Mouse (Mus musculus): ENCODE measurements around the gene Cdkal1. TPM values are rescaled to one million over a fixed set of nuclear protein-coding genes. Genes with fewer than 3 reads are reported as not detected.

Gene Cdkal1
- polyA plus RNA-seq, 2 experiments = 2.0 to 7.7 TPM

- Histone ChIP-seq H3K9ac (replicated peaks) (no peak overlapping the region), H3K36me3 (replicated peaks; ENCODE audit: control insufficient read depth, insufficient read depth, low read depth) (no peaks in the 10 kb centered on the region), H3K4me1 (replicated peaks; ENCODE audit: control insufficient read depth in 2 of 2, insufficient read depth in 2 of 2, low read length in 1 of 2) (0 out of 4 replicates have a peak, but pooled peaks cover 0 to 2% of the 10 kb centered on the region in 2 experiments), H3K27me3 (ENCODE audit: control insufficient read depth, insufficient read depth, low read length) (no peaks in the 10 kb centered on the region), H3K9me3 (ENCODE audit: control insufficient read depth, low read length) (no peaks in the 10 kb centered on the region), H3K4me3 (ENCODE audit: insufficient read depth in 1 of 2, low read depth in 2 of 2, low read length in 2 of 2) (no peak overlapping the region), H3K4me2 (ENCODE audit: low read depth) (no peak overlapping the region), H3K27ac (no peak overlapping the region)
- DNase-seq (ENCODE audit: low read depth in 3 of 3, low spot score in 3 of 3) (no peak), ATAC-seq (ENCODE audit: insufficient read depth) (no peak)
- TF ChIP-seq CTCF (IDR thresholded peaks at IDR 0.05; ENCODE audit: low read depth) (no peak), EP300 (IDR thresholded peaks at IDR 0.05; ENCODE audit: low read depth) (no peak)
- 71% methylated on average over 11 of the region's 11 CpGs for WGBS (ENCODE audit: insufficient replicate concordance)
Measured at GRCm38 (mm10) chr13:29679479-29680186, 175.8 kb downstream of the Cdkal1 start.

- Histone ChIP-seq H3K4me3 (ENCODE audit: insufficient read depth in 1 of 2, low read depth in 2 of 2, low read length in 2 of 2) (no peak overlapping the region), H3K4me1 (replicated peaks; ENCODE audit: control insufficient read depth in 2 of 2, insufficient read depth in 2 of 2, low read length in 1 of 2) (no peaks in the 10 kb centered on the region), H3K9ac (replicated peaks) (no peak overlapping the region), H3K9me3 (ENCODE audit: control insufficient read depth, low read length) (no peaks in the 10 kb centered on the region), H3K27ac (no peak overlapping the region), H3K27me3 (ENCODE audit: control insufficient read depth, insufficient read depth, low read length) (no peaks in the 10 kb centered on the region), H3K36me3 (replicated peaks; ENCODE audit: control insufficient read depth, insufficient read depth, low read depth) (no peaks in the 10 kb centered on the region), H3K4me2 (ENCODE audit: low read depth) (no peak overlapping the region)
- no peak for TF ChIP-seq CTCF (IDR thresholded peaks at IDR 0.05; ENCODE audit: low read depth)
- no peak for TF ChIP-seq EP300 (IDR thresholded peaks at IDR 0.05; ENCODE audit: low read depth)
- no peak for ATAC-seq (ENCODE audit: insufficient read depth)
- WGBS (ENCODE audit: insufficient replicate concordance) = 68% methylated on average over 4 of the region's 4 CpGs
- DNase-seq (ENCODE audit: low read depth in 3 of 3, low spot score in 3 of 3) = no peak
Measured at GRCm38 (mm10) chr13:29677559-29677958, 177.9 kb downstream of the Cdkal1 start.

GRCm38 (mm10) chr13:29670626-29671025, 184.8 kb downstream of the Cdkal1 start:
- Histone ChIP-seq H3K9ac (replicated peaks) (no peak overlapping the region), H3K9me3 (ENCODE audit: control insufficient read depth, low read length) (no peaks in the 10 kb centered on the region), H3K4me2 (ENCODE audit: low read depth) (no peak overlapping the region), H3K27me3 (ENCODE audit: control insufficient read depth, insufficient read depth, low read length) (no peaks in the 10 kb centered on the region), H3K36me3 (replicated peaks; ENCODE audit: control insufficient read depth, insufficient read depth, low read depth) (no peaks in the 10 kb centered on the region), H3K4me1 (replicated peaks; ENCODE audit: control insufficient read depth in 2 of 2, insufficient read depth in 2 of 2, low read length in 1 of 2) (no peaks in the 10 kb centered on the region), H3K27ac (no peak overlapping the region), H3K4me3 (ENCODE audit: insufficient read depth in 1 of 2, low read depth in 2 of 2, low read length in 2 of 2) (no peak overlapping the region)
- TF ChIP-seq EP300 (IDR thresholded peaks at IDR 0.05; ENCODE audit: low read depth) = no peak
- no peak for TF ChIP-seq CTCF (IDR thresholded peaks at IDR 0.05; ENCODE audit: low read depth)
- DNase-seq (ENCODE audit: low read depth in 3 of 3, low spot score in 3 of 3) (no peak), ATAC-seq (ENCODE audit: insufficient read depth) (no peak)
- WGBS (ENCODE audit: insufficient replicate concordance) = 65% methylated on average over 3 of the region's 3 CpGs

GRCm38 (mm10) chr13:29663908-29664307, 191.6 kb downstream of the Cdkal1 start:
- no peak overlapping the region for H3K27ac ChIP-seq
- ATAC-seq (ENCODE audit: insufficient read depth) = no peak
- whole genome bisulfite sequencing (ENCODE audit: insufficient replicate concordance) = 28% methylated on average over 3 of the region's 3 CpGs

GRCm38 (mm10) chr13:29655841-29656365, 199.6 kb downstream of the Cdkal1 start:
- Histone ChIP-seq H3K27ac (no peak overlapping the region), H3K4me3 (ENCODE audit: insufficient read depth in 1 of 2, low read depth in 2 of 2, low read length in 2 of 2) (no peak overlapping the region), H3K4me2 (ENCODE audit: low read depth) (no peak overlapping the region), H3K36me3 (replicated peaks; ENCODE audit: control insufficient read depth, insufficient read depth, low read depth) (no peaks in the 10 kb centered on the region), H3K27me3 (ENCODE audit: control insufficient read depth, insufficient read depth, low read length) (no peaks in the 10 kb centered on the region), H3K4me1 (replicated peaks; ENCODE audit: control insufficient read depth in 2 of 2, insufficient read depth in 2 of 2, low read length in 1 of 2) (peaks cover 0 to 3% of the 10 kb centered on the region in 2 experiments; a peak in 1 of 4 replicates), H3K9me3 (ENCODE audit: control insufficient read depth, low read length) (no peaks in the 10 kb centered on the region), H3K9ac (replicated peaks) (no peak overlapping the region)
- no peak for DNase-seq (ENCODE audit: low read depth in 3 of 3, low spot score in 3 of 3)
- no peak for ATAC-seq (ENCODE audit: insufficient read depth)
- 79% methylated on average over 11 of the region's 11 CpGs for WGBS (ENCODE audit: insufficient replicate concordance)
- TF ChIP-seq CTCF (IDR thresholded peaks at IDR 0.05; ENCODE audit: low read depth) (no peak), EP300 (IDR thresholded peaks at IDR 0.05; ENCODE audit: low read depth) (no peak)

More at GRCm38 (mm10) chr13:29663908-29664307, 191.6 kb downstream of the Cdkal1 start:
- Histone ChIP-seq H3K4me1 (replicated peaks; ENCODE audit: control insufficient read depth in 2 of 2, insufficient read depth in 2 of 2, low read length in 1 of 2) (peaks cover 0 to 4% of the 10 kb centered on the region in 2 experiments; a peak in 1 of 4 replicates), H3K9ac (replicated peaks) (no peak overlapping the region), H3K4me3 (ENCODE audit: insufficient read depth in 1 of 2, low read depth in 2 of 2, low read length in 2 of 2) (no peak overlapping the region), H3K4me2 (ENCODE audit: low read depth) (no peak overlapping the region), H3K27me3 (ENCODE audit: control insufficient read depth, insufficient read depth, low read length) (no peaks in the 10 kb centered on the region), H3K9me3 (ENCODE audit: control insufficient read depth, low read length) (no peaks in the 10 kb centered on the region), H3K36me3 (replicated peaks; ENCODE audit: control insufficient read depth, insufficient read depth, low read depth) (no peaks in the 10 kb centered on the region)
- TF ChIP-seq EP300 (IDR thresholded peaks at IDR 0.05; ENCODE audit: low read depth) = no peak
- DNase-seq (ENCODE audit: low read depth in 3 of 3, low spot score in 3 of 3) = no peak

Data from liver, embryonic 14.5 days (tissue).